Mouse (Mus musculus) adrenal gland, adult (tissue): ENCODE measurements around the gene Edc4.
"Not testable (repeated sequence)": the region's sequence is repeated elsewhere in the genome, so short reads cannot be mapped to it uniquely, and the experiment has no call there.

Experiments used
- DNase-seq, 2 experiments: peaks; one replicate each; pipeline ENCODE4 v3.0.0; 2022 to 2023; ENCODE audit warnings: low spot score in 1 of 2; ENCODE audit not compliant: inconsistent age in 2 of 2

The Edc4 gene

GRCm38 (mm10) chr8:105880754-105881520 is at the start of gene Edc4:
Edc4 (plus strand) TSS chr8:105880881.
- peak; percentile 82 to 96 for DNase-seq

GRCm38 (mm10) chr8:105833740-105834139 is 46.9 kb upstream of the Edc4 start:
- DNase-seq, result not testable (repeated sequence)

- DNase-seq, result peak; percentile 72 to 93
Observed at GRCm38 (mm10) chr8:105835318-105835717, 45.4 kb upstream of the Edc4 start.

GRCm38 (mm10) chr8:105836991-105837390 is 43.7 kb upstream of the Edc4 start:
- no peak for DNase-seq

GRCm38 (mm10) chr8:105839209-105839608 is 41.5 kb upstream of the Edc4 start:
- no peak for DNase-seq

GRCm38 (mm10) chr8:105846678-105847077 is 34.0 kb upstream of the Edc4 start:
- no peak for DNase-seq

GRCm38 (mm10) chr8:105850014-105850413 is 30.7 kb upstream of the Edc4 start:
- DNase-seq, result no peak

- no peak for DNase-seq
Observed at GRCm38 (mm10) chr8:105850611-105851010, 30.1 kb upstream of the Edc4 start.

- DNase-seq, result peak; percentile 89 to 97
Observed at GRCm38 (mm10) chr8:105851651-105852143, 29.0 kb upstream of the Edc4 start.

- peak; percentile 28 to 65 for DNase-seq
Observed at GRCm38 (mm10) chr8:105852146-105852729, 28.4 kb upstream of the Edc4 start.

GRCm38 (mm10) chr8:105853178-105853577 is 27.5 kb upstream of the Edc4 start, which contains the start of gene Cenpt:
Cenpt (minus strand) TSS chr8:105853278.
- DNase-seq, result peak in 1 of 2 experiments; percentile 44

- DNase-seq, result peak in 1 of 2 experiments; percentile 42
Observed at GRCm38 (mm10) chr8:105854303-105854702, 26.4 kb upstream of the Edc4 start.

- DNase-seq, result peak; percentile 93 to 97
Observed at GRCm38 (mm10) chr8:105854715-105855216, 25.9 kb upstream of the Edc4 start, which contains the start of gene Thap11. Thap11 (plus strand) TSS chr8:105855132.

- DNase-seq, result peak; percentile 70 to 76
Observed at GRCm38 (mm10) chr8:105855248-105856167, 25.2 kb upstream of the Edc4 start.

- DNase-seq, result no peak
Observed at GRCm38 (mm10) chr8:105856168-105856835, 24.4 kb upstream of the Edc4 start.

GRCm38 (mm10) chr8:105858495-105858894 is 22.2 kb upstream of the Edc4 start:
- DNase-seq, result no peak

GRCm38 (mm10) chr8:105859314-105859713 is 21.4 kb upstream of the Edc4 start:
- peak in 1 of 2 experiments; percentile 56 for DNase-seq

GRCm38 (mm10) chr8:105860143-105860981 is 20.3 kb upstream of the Edc4 start, which contains the start of gene Nutf2:
Nutf2 (plus strand) TSS chr8:105860580.
- DNase-seq, result peak; percentile 97 to 98

GRCm38 (mm10) chr8:105861951-105862350 is 18.7 kb upstream of the Edc4 start:
- DNase-seq, result peak in 1 of 2 experiments; percentile 76
